Mouse (Mus musculus): Measurements from ENCODE around the gene Scn3a. TPM values are rescaled to one million over a fixed set of nuclear protein-coding genes. Genes with fewer than 3 reads are reported as not detected.

Scn3a gene
- 2.2 TPM in 2 replicates for polyA plus RNA-seq (2015; fragmentation: Nextera tagmentation; extraction: Ambion mirVana)

GRCm38 (mm10) chr2:65566793-65567787 lies at the start of gene Scn3a:
TSS of gene Scn3a (minus strand) at chr2:65567627.
- no peaks in the 10 kb centered on the region for H3K9me3 ChIP-seq
- H3K4me1 ChIP-seq: no peaks in the 10 kb centered on the region
- no peak for ATAC-seq (ENCODE audit: insufficient number of reproducible peaks, insufficient read depth, low FRiP score, low TSS enrichment, low read depth)
- no peak within 1 kb of the TSS for H3K27ac ChIP-seq
- peak within 1 kb of the TSS; percentile 44 for H3K4me2 ChIP-seq
- H3K9ac ChIP-seq: 0 out of 2 replicates have a peak within 1 kb of the TSS, but pooled peaks have one; percentile 36
- H3K27me3 ChIP-seq: no peaks in the 10 kb centered on the region
- no peaks in the 10 kb centered on the region for H3K36me3 ChIP-seq
- H3K4me3 ChIP-seq: peak within 1 kb of the TSS; percentile 26
- WGBS: 13% methylated on average over 16 of the region's 16 CpGs

- no peaks in the 10 kb centered on the region for H3K9me3 ChIP-seq
- H3K9ac ChIP-seq: no peak overlapping the region
- no peaks in the 10 kb centered on the region for H3K36me3 ChIP-seq
- H3K4me2 ChIP-seq: no peak overlapping the region
- 71% methylated on average over 4 of the region's 4 CpGs for WGBS
- H3K4me3 ChIP-seq: no peak overlapping the region
- no peaks in the 10 kb centered on the region for H3K27me3 ChIP-seq
- no peak overlapping the region for H3K27ac ChIP-seq
- no peaks in the 10 kb centered on the region for H3K4me1 ChIP-seq
- no peak for ATAC-seq (ENCODE audit: insufficient number of reproducible peaks, insufficient read depth, low FRiP score, low TSS enrichment, low read depth)
Measured at GRCm38 (mm10) chr2:65611887-65612286, 44.5 kb upstream of the Scn3a start.

GRCm38 (mm10) chr2:65607813-65608212 lies 40.4 kb upstream of the Scn3a start:
- Histone ChIP-seq H3K4me1 (no peaks in the 10 kb centered on the region), H3K4me2 (no peak overlapping the region), H3K27me3 (no peaks in the 10 kb centered on the region), H3K4me3 (no peak overlapping the region), H3K9ac (no peak overlapping the region), H3K9me3 (no peaks in the 10 kb centered on the region), H3K36me3 (no peaks in the 10 kb centered on the region), H3K27ac (no peak overlapping the region)
- ATAC-seq (ENCODE audit: insufficient number of reproducible peaks, insufficient read depth, low FRiP score, low TSS enrichment, low read depth): no peak

GRCm38 (mm10) chr2:65587679-65588078 lies 20.3 kb upstream of the Scn3a start:
- no peaks in the 10 kb centered on the region for H3K27me3 ChIP-seq
- H3K4me2 ChIP-seq: no peak overlapping the region
- ATAC-seq (ENCODE audit: insufficient number of reproducible peaks, insufficient read depth, low FRiP score, low TSS enrichment, low read depth): no peak
- no peaks in the 10 kb centered on the region for H3K36me3 ChIP-seq
- H3K9ac ChIP-seq: no peak overlapping the region
- no peaks in the 10 kb centered on the region for H3K4me1 ChIP-seq
- 71% methylated on average over 5 of the region's 5 CpGs for WGBS
- no peak overlapping the region for H3K4me3 ChIP-seq
- H3K27ac ChIP-seq: no peak overlapping the region
- H3K9me3 ChIP-seq: no peaks in the 10 kb centered on the region

GRCm38 (mm10) chr2:65567925-65568324 lies 498 bp upstream of the Scn3a start:
- H3K36me3 ChIP-seq: no peaks in the 10 kb centered on the region
- H3K27ac ChIP-seq: no peak overlapping the region
- 89% methylated on average over 4 of the region's 4 CpGs for WGBS
- H3K4me3 ChIP-seq: no peak overlapping the region
- no peak overlapping the region for H3K9ac ChIP-seq
- no peaks in the 10 kb centered on the region for H3K4me1 ChIP-seq
- H3K4me2 ChIP-seq: no peak overlapping the region
- no peaks in the 10 kb centered on the region for H3K9me3 ChIP-seq
- H3K27me3 ChIP-seq: no peaks in the 10 kb centered on the region
- no peak for ATAC-seq (ENCODE audit: insufficient number of reproducible peaks, insufficient read depth, low FRiP score, low TSS enrichment, low read depth)

- 31% methylated on average over 4 of the region's 4 CpGs for WGBS
- H3K36me3 ChIP-seq: no peaks in the 10 kb centered on the region
- H3K4me3 ChIP-seq: no peak overlapping the region
- no peak overlapping the region for H3K9ac ChIP-seq
- no peak for ATAC-seq (ENCODE audit: insufficient number of reproducible peaks, insufficient read depth, low FRiP score, low TSS enrichment, low read depth)
- H3K27ac ChIP-seq: no peak overlapping the region
- H3K4me2 ChIP-seq: no peak overlapping the region
- H3K4me1 ChIP-seq: no peaks in the 10 kb centered on the region
- no peaks in the 10 kb centered on the region for H3K9me3 ChIP-seq
- H3K27me3 ChIP-seq: no peaks in the 10 kb centered on the region
Measured at GRCm38 (mm10) chr2:65563898-65564297, 3.5 kb downstream of the Scn3a start.

GRCm38 (mm10) chr2:65557719-65558118 lies 9.7 kb downstream of the Scn3a start:
- H3K9me3 ChIP-seq: no peaks in the 10 kb centered on the region
- H3K4me2 ChIP-seq: no peak overlapping the region
- WGBS: 79% methylated on average over 3 of the region's 3 CpGs
- H3K27ac ChIP-seq: no peak overlapping the region
- 0 out of 2 replicates have a peak, but pooled peaks cover under 1% of the 10 kb centered on the region for H3K4me1 ChIP-seq
- no peak overlapping the region for H3K4me3 ChIP-seq
- ATAC-seq (ENCODE audit: insufficient number of reproducible peaks, insufficient read depth, low FRiP score, low TSS enrichment, low read depth): no peak
- no peak overlapping the region for H3K9ac ChIP-seq
- H3K27me3 ChIP-seq: no peaks in the 10 kb centered on the region
- H3K36me3 ChIP-seq: no peaks in the 10 kb centered on the region

GRCm38 (mm10) chr2:65554662-65555061 lies 12.8 kb downstream of the Scn3a start:
- no peak overlapping the region for H3K4me2 ChIP-seq
- H3K9ac ChIP-seq: no peak overlapping the region
- H3K27me3 ChIP-seq: no peaks in the 10 kb centered on the region
- ATAC-seq (ENCODE audit: insufficient number of reproducible peaks, insufficient read depth, low FRiP score, low TSS enrichment, low read depth): no peak
- peaks cover 7% of the 10 kb centered on the region; the same call in 1 of the 2 replicates for H3K4me1 ChIP-seq
- no peak overlapping the region for H3K4me3 ChIP-seq
- 83% methylated on average over 7 of the region's 7 CpGs for WGBS
- H3K27ac ChIP-seq: no peak overlapping the region
- H3K36me3 ChIP-seq: no peaks in the 10 kb centered on the region
- H3K9me3 ChIP-seq: no peaks in the 10 kb centered on the region

GRCm38 (mm10) chr2:65553473-65553872 lies 14.0 kb downstream of the Scn3a start:
- Histone ChIP-seq H3K36me3 (no peaks in the 10 kb centered on the region), H3K27me3 (no peaks in the 10 kb centered on the region), H3K9me3 (no peaks in the 10 kb centered on the region), H3K4me2 (no peak overlapping the region), H3K9ac (no peak overlapping the region), H3K4me3 (no peak overlapping the region), H3K27ac (no peak overlapping the region), H3K4me1 (peaks cover 7% of the 10 kb centered on the region; the same call in 1 of the 2 replicates)
- WGBS: 81% methylated on average over 3 of the region's 3 CpGs
- ATAC-seq (ENCODE audit: insufficient number of reproducible peaks, insufficient read depth, low FRiP score, low TSS enrichment, low read depth): no peak

GRCm38 (mm10) chr2:65552727-65553126 lies 14.7 kb downstream of the Scn3a start:
- Histone ChIP-seq H3K4me1 (peaks cover 7% of the 10 kb centered on the region; the same call in 1 of the 2 replicates), H3K9me3 (no peaks in the 10 kb centered on the region), H3K36me3 (no peaks in the 10 kb centered on the region), H3K9ac (no peak overlapping the region), H3K27ac (no peak overlapping the region), H3K4me2 (no peak overlapping the region), H3K27me3 (no peaks in the 10 kb centered on the region), H3K4me3 (no peak overlapping the region)
- ATAC-seq (ENCODE audit: insufficient number of reproducible peaks, insufficient read depth, low FRiP score, low TSS enrichment, low read depth): no peak
- 55% methylated on average over 3 of the region's 3 CpGs for WGBS

GRCm38 (mm10) chr2:65552222-65552621 lies 15.2 kb downstream of the Scn3a start:
- H3K27ac ChIP-seq: no peak overlapping the region
- H3K4me2 ChIP-seq: no peak overlapping the region
- no peaks in the 10 kb centered on the region for H3K9me3 ChIP-seq
- no peak overlapping the region for H3K4me3 ChIP-seq
- H3K27me3 ChIP-seq: no peaks in the 10 kb centered on the region
- no peaks in the 10 kb centered on the region for H3K36me3 ChIP-seq
- WGBS: 43% methylated on average over 5 of the region's 5 CpGs
- no peak for ATAC-seq (ENCODE audit: insufficient number of reproducible peaks, insufficient read depth, low FRiP score, low TSS enrichment, low read depth)
- no peak overlapping the region for H3K9ac ChIP-seq
- peaks cover 7% of the 10 kb centered on the region; the same call in 1 of the 2 replicates for H3K4me1 ChIP-seq

GRCm38 (mm10) chr2:65551736-65552135 lies 15.7 kb downstream of the Scn3a start:
- H3K4me3 ChIP-seq: no peak overlapping the region
- no peaks in the 10 kb centered on the region for H3K9me3 ChIP-seq
- H3K27me3 ChIP-seq: no peaks in the 10 kb centered on the region
- peaks cover 7% of the 10 kb centered on the region; the same call in 1 of the 2 replicates for H3K4me1 ChIP-seq
- H3K27ac ChIP-seq: no peak overlapping the region
- H3K36me3 ChIP-seq: no peaks in the 10 kb centered on the region
- WGBS: 40% methylated on average over 2 of the region's 2 CpGs
- H3K9ac ChIP-seq: no peak overlapping the region
- no peak overlapping the region for H3K4me2 ChIP-seq
- no peak for ATAC-seq (ENCODE audit: insufficient number of reproducible peaks, insufficient read depth, low FRiP score, low TSS enrichment, low read depth)
